Mouse (Mus musculus) kidney, postnatal 0 days (tissue): Measurements from ENCODE around the gene Ipcef1. TPM values are rescaled to one million over a fixed set of nuclear protein-coding genes. Genes with fewer than 3 reads are reported as not detected.

ENCODE experiments used
- ATAC-seq: fragments of 200-750 bp; cut with Nextera tagmentation; replicated peaks from 2 replicates; pipeline ENCODE4 v1.8.0; 2017; ENCODE audit warnings: low read depth, moderate number of reproducible peaks, moderate TSS enrichment, moderate library complexity; ENCODE audit not compliant: low FRiP score
- DNase-seq: peaks from one replicate; pipeline ENCODE4 v3.0.0-alpha.2; 2016; ENCODE audit warnings: low spot score
- H3K27ac ChIP-seq: fragments of 300-500 bp; sonication (generic); 2 replicates; pipeline ENCODE4 v1.5.1; 2014; ENCODE audit warnings: mild to moderate bottlenecking
- H3K27me3 ChIP-seq: fragments of 300-500 bp; sonication (generic); 2 replicates; pipeline ENCODE4 v1.6.1; 2014; ENCODE audit warnings: low read length, mixed read lengths; ENCODE audit not compliant: insufficient read depth
- H3K36me3 ChIP-seq: fragments of 300-500 bp; sonication (generic); 2 replicates; pipeline ENCODE4 v1.6.1; 2014; ENCODE audit warnings: low read length, mixed read lengths; ENCODE audit not compliant: insufficient read depth
- H3K4me1 ChIP-seq: fragments of 300-500 bp; sonication (generic); replicated peaks from 2 replicates; pipeline ENCODE4 v1.6.1; 2014; ENCODE audit warnings: antibody characterized with exemption, low read length, mixed read lengths; ENCODE audit not compliant: insufficient read depth
- H3K4me2 ChIP-seq: fragments of 300-500 bp; sonication (generic); 2 replicates; pipeline ENCODE4 v1.6.1; 2014; ENCODE audit warnings: mild to moderate bottlenecking, low read length, moderate library complexity, mixed read lengths
- H3K4me3 ChIP-seq: fragments of 300-500 bp; sonication (generic); replicated peaks from 2 replicates; pipeline ENCODE4 v1.5.1; 2014; ENCODE audit warnings: low read depth, low read length
- H3K9ac ChIP-seq: fragments of 300-500 bp; sonication (generic); 2 replicates; pipeline ENCODE4 v1.6.1; 2014; ENCODE audit warnings: low read depth, low read length
- H3K9me3 ChIP-seq: fragments of 300-500 bp; sonication (generic); replicated peaks from 2 replicates; pipeline ENCODE4 v1.6.1; 2016; ENCODE audit warnings: low read length, inconsistent platforms, mixed read lengths
- CTCF ChIP-seq: IDR thresholded peaks from 2 replicates; pipeline ENCODE4 v1.5.1; 2016; ENCODE audit warnings: antibody characterized with exemption, low read depth, mild to moderate bottlenecking, moderate library complexity
- WGBS: fragments of 180-500 bp; shearing (Covaris S2); extraction: QIAGEN DNeasy Blood & Tissue Kit; methylation state at CpG from one replicate; pipeline ENCODE4 v1.1.7; 2014; 5-methylcytosine and 5-hydroxymethylcytosine counted together
- polyA plus RNA-seq: library from polyadenylated mRNA; unstranded; fragments of >200 nt; fragmentation: Nextera tagmentation; extraction: Ambion mirVana; gene quantifications from 2 replicates; pipeline ENCODE4 v1.2.1, GENCODE M21; 2015

Ipcef1 gene
- polyA plus RNA-seq, result 2.3 and 2.6 TPM in 2 replicates

- Histone ChIP-seq H3K9ac (peak within 1 kb of the TSS; percentile 46; the same call in 1 of the 2 replicates), H3K4me3 (no peak within 1 kb of the TSS), H3K4me1 (peaks cover 4% of the 10 kb centered on the region; the same call in 1 of the 2 replicates), H3K27ac (peak within 1 kb of the TSS; percentile 78), H3K27me3 (no peaks in the 10 kb centered on the region), H3K36me3 (no peaks in the 10 kb centered on the region), H3K9me3 (no peaks in the 10 kb centered on the region), H3K4me2 (peak within 1 kb of the TSS; percentile 36)
- no peak for TF ChIP-seq CTCF
- ATAC-seq (no peak), DNase-seq (no peak)
- 31% methylated on average over 12 of the region's 12 CpGs for WGBS
Measured at GRCm38 (mm10) chr10:7052315-7053017, at the start of gene Ipcef1. Gene Ipcef1 (minus strand): TSS chr10:7052478.

- Histone ChIP-seq H3K4me2 (no peak overlapping the region), H3K4me1 (no peaks in the 10 kb centered on the region), H3K27ac (no peak overlapping the region), H3K27me3 (no peaks in the 10 kb centered on the region), H3K36me3 (no peaks in the 10 kb centered on the region), H3K4me3 (no peak overlapping the region), H3K9me3 (no peaks in the 10 kb centered on the region), H3K9ac (no peak overlapping the region)
- 89% methylated on average over 1 of the region's 1 CpGs for WGBS
- no peak for TF ChIP-seq CTCF
- DNase-seq (no peak), ATAC-seq (no peak)
Measured at GRCm38 (mm10) chr10:7077971-7078370, 25.7 kb upstream of the Ipcef1 start.

- ATAC-seq, result no peak
- Histone ChIP-seq H3K4me1 (no peaks in the 10 kb centered on the region), H3K27me3 (no peaks in the 10 kb centered on the region), H3K27ac (no peak overlapping the region), H3K36me3 (no peaks in the 10 kb centered on the region), H3K4me3 (no peak overlapping the region), H3K4me2 (no peak overlapping the region), H3K9ac (0 out of 2 replicates have a peak overlapping the region, but pooled peaks have one; percentile 27), H3K9me3 (no peaks in the 10 kb centered on the region)
- DNase-seq, result no peak
- TF ChIP-seq CTCF, result no peak
- WGBS, result 49% methylated on average over 7 of the region's 7 CpGs
Measured at GRCm38 (mm10) chr10:7077389-7077808, 25.1 kb upstream of the Ipcef1 start.

- peak overlapping the region; percentile 72 for H3K27ac ChIP-seq
- no peak for TF ChIP-seq CTCF
- peak overlapping the region; percentile 35 for H3K4me2 ChIP-seq
- ATAC-seq (peak; percentile 57; the same call in 1 of the 2 replicates), DNase-seq (peak; percentile 76)
- 0 out of 2 replicates have a peak overlapping the region, but pooled peaks have one; percentile 0 for H3K4me3 ChIP-seq
- no peaks in the 10 kb centered on the region for H3K36me3 ChIP-seq
- H3K9ac ChIP-seq, result peak overlapping the region; percentile 8
- no peaks in the 10 kb centered on the region for H3K4me1 ChIP-seq
- 24% methylated on average over 7 of the region's 8 CpGs for WGBS
- H3K27me3 ChIP-seq, result no peaks in the 10 kb centered on the region
- no peaks in the 10 kb centered on the region for H3K9me3 ChIP-seq
Measured at GRCm38 (mm10) chr10:7076662-7077211, 24.5 kb upstream of the Ipcef1 start.

GRCm38 (mm10) chr10:7076201-7076600 lies 23.9 kb upstream of the Ipcef1 start:
- Histone ChIP-seq H3K9ac (no peak overlapping the region; the same call in 1 of the 2 replicates), H3K9me3 (no peaks in the 10 kb centered on the region), H3K36me3 (no peaks in the 10 kb centered on the region), H3K4me1 (no peaks in the 10 kb centered on the region), H3K27ac (peak overlapping the region; percentile 72), H3K4me2 (peak overlapping the region; percentile 35), H3K27me3 (no peaks in the 10 kb centered on the region), H3K4me3 (no peak overlapping the region)
- WGBS, result 7% methylated on average over 8 of the region's 8 CpGs
- DNase-seq (peak; percentile 95), ATAC-seq (peak; percentile 78)
- TF ChIP-seq CTCF, result peak; percentile 96

- Histone ChIP-seq H3K36me3 (no peaks in the 10 kb centered on the region), H3K4me1 (no peaks in the 10 kb centered on the region), H3K27me3 (no peaks in the 10 kb centered on the region), H3K9me3 (no peaks in the 10 kb centered on the region), H3K9ac (no peak overlapping the region), H3K4me3 (no peak overlapping the region), H3K27ac (no peak overlapping the region), H3K4me2 (no peak overlapping the region)
- TF ChIP-seq CTCF, result no peak
- ATAC-seq, result no peak
- WGBS, result 78% methylated on average over 2 of the region's 2 CpGs
- no peak for DNase-seq
Measured at GRCm38 (mm10) chr10:7075661-7076060, 23.4 kb upstream of the Ipcef1 start.
